Mouse (Mus musculus): ENCODE measurements around the gene Gm35549. TPM values are rescaled to one million over a fixed set of nuclear protein-coding genes. Genes with fewer than 3 reads are reported as not detected.

Gm35549 gene
- polyA plus RNA-seq, 1 experiment from 2014 or later: 0.28 TPM

Other genes with a start within 250 kb of the Gm35549 start
- gene Topaz1, start 96.7 kb downstream of the Gm35549 start, polyA plus RNA-seq (2015; fragmentation: Nextera tagmentation; extraction: Ambion mirVana): not detected in 2 replicates
- gene Tcaim, start 38.5 kb downstream of the Gm35549 start, polyA plus RNA-seq (2015; fragmentation: Nextera tagmentation; extraction: Ambion mirVana): 5.4 and 6.2 TPM in 2 replicates
- gene Zfp445, start 22.0 kb upstream of the Gm35549 start, polyA plus RNA-seq (2015; fragmentation: Nextera tagmentation; extraction: Ambion mirVana): 54.9 and 56.1 TPM in 2 replicates
- gene Zkscan7, start 41.6 kb upstream of the Gm35549 start, polyA plus RNA-seq (2015; fragmentation: Nextera tagmentation; extraction: Ambion mirVana): 4.0 and 4.6 TPM in 2 replicates
- 15.0 and 15.1 TPM in 2 replicates for gene Zfp105, start 79.0 kb upstream of the Gm35549 start, polyA plus RNA-seq (2015; fragmentation: Nextera tagmentation; extraction: Ambion mirVana)
- 29.8 and 33.1 TPM in 2 replicates for gene 1110059G10Rik, start 107.0 kb upstream of the Gm35549 start, polyA plus RNA-seq (2015; fragmentation: Nextera tagmentation; extraction: Ambion mirVana)
- 51.7 and 53.9 TPM in 2 replicates for gene Kif15, start 107.0 kb upstream of the Gm35549 start, polyA plus RNA-seq (2015; fragmentation: Nextera tagmentation; extraction: Ambion mirVana)
- 20.6 and 21.2 TPM in 2 replicates for gene Tmem42, start 177.3 kb upstream of the Gm35549 start, polyA plus RNA-seq (2015; fragmentation: Nextera tagmentation; extraction: Ambion mirVana)
- 0.53 and 0.57 TPM in 2 replicates for gene Tgm4, start 190.7 kb upstream of the Gm35549 start, polyA plus RNA-seq (2015; fragmentation: Nextera tagmentation; extraction: Ambion mirVana)

Measured in stomach, embryonic 15.5 days (tissue).